Mouse (Mus musculus) liver, postnatal 0 days (tissue): ENCODE measurements around the gene Pip5k1c.

Experiments
- CTCF ChIP-seq: sonication (generic); IDR thresholded peaks from 2 replicates; pipeline ENCODE4 v1.5.1; 2016; ENCODE audit warnings: antibody characterized with exemption, low read depth
- EP300 ChIP-seq: IDR thresholded peaks from 2 replicates; pipeline ENCODE4 v1.6.1; 2016; ENCODE audit warnings: antibody characterized with exemption, low read depth, mild to moderate bottlenecking

- TF ChIP-seq CTCF (0 out of 2 replicates have a peak, but pooled peaks have one; percentile 0), EP300 (no peak)
Observed at GRCm38 (mm10) chr10:81293334-81294030, 719 bp downstream of the Pip5k1c start.
